Mouse (Mus musculus) forebrain, postnatal 0 days (tissue): ENCODE measurements around the gene Ift43. TPM values are rescaled to one million over a fixed set of nuclear protein-coding genes. Genes with fewer than 3 reads are reported as not detected.

Experiments
- ATAC-seq: fragments of 200-750 bp; cut with Nextera tagmentation; 2 replicates; pipeline ENCODE4 v1.8.0; 2017; ENCODE audit warnings: mild to moderate bottlenecking, moderate library complexity
- DNase-seq: peaks from one replicate; pipeline ENCODE4 v3.0.0-alpha.2; 2015
- H3K27ac ChIP-seq: fragments of 300-500 bp; sonication (generic); 2 replicates; pipeline ENCODE4 v1.5.1; 2014; ENCODE audit warnings: low read depth, mild to moderate bottlenecking, antibody characterized with exemption, low read length, moderate library complexity, mixed read lengths
- H3K27me3 ChIP-seq: fragments of 300-500 bp; sonication (generic); 2 replicates; pipeline ENCODE4 v1.6.1; 2014; ENCODE audit warnings: mild to moderate bottlenecking, low read length, mixed read lengths; ENCODE audit not compliant: insufficient read depth
- H3K36me3 ChIP-seq: fragments of 300-500 bp; sonication (generic); 2 replicates; pipeline ENCODE4 v1.6.1; 2014; ENCODE audit warnings: mild to moderate bottlenecking, moderate library complexity; ENCODE audit not compliant: insufficient read depth
- H3K4me1 ChIP-seq: fragments of 300-500 bp; sonication (generic); 2 replicates; pipeline ENCODE4 v1.6.1; 2014; ENCODE audit warnings: antibody characterized with exemption; ENCODE audit not compliant: insufficient read depth
- H3K4me2 ChIP-seq: fragments of 300-500 bp; sonication (generic); 2 replicates; pipeline ENCODE4 v1.6.1; 2014; ENCODE audit warnings: low read depth, mild to moderate bottlenecking, moderate library complexity
- H3K4me3 ChIP-seq: fragments of 300-500 bp; sonication (generic); 2 replicates; pipeline ENCODE4 v1.5.1; 2014; ENCODE audit warnings: low read depth, low read length, mixed read lengths
- H3K9ac ChIP-seq: fragments of 300-500 bp; sonication (generic); 2 replicates; pipeline ENCODE4 v1.6.1; 2014; ENCODE audit warnings: mild to moderate bottlenecking
- H3K9me3 ChIP-seq: fragments of 300-500 bp; sonication (generic); 2 replicates; pipeline ENCODE4 v1.6.1; 2016; ENCODE audit warnings: low read length
- CTCF ChIP-seq: sonication (generic); IDR thresholded peaks from 2 replicates; pipeline ENCODE4 v1.5.1; 2016; ENCODE audit warnings: antibody characterized with exemption, control low read depth, low read depth
- WGBS: fragments of 180-500 bp; shearing (Covaris S2); extraction: QIAGEN DNeasy Blood & Tissue Kit; methylation state at CpG from one replicate; pipeline ENCODE4 v1.1.7; 2014; 5-methylcytosine and 5-hydroxymethylcytosine counted together
- polyA plus RNA-seq: library from polyadenylated mRNA; unstranded; fragments of >200 nt; fragmentation: Nextera tagmentation; extraction: Ambion mirVana; gene quantifications from 2 replicates; pipeline ENCODE4 v1.2.1, GENCODE M21; 2015
- total RNA-seq: library from RNA; depleted of rRNA; stranded (reverse); fragments of >200 nt; gene quantifications from 2 replicates; pipeline ENCODE4 v1.2.3, GENCODE M21; 2014

The Ift43 gene
- total and polyA plus RNA-seq, 2 experiments from 2014 or later, result 12.9 to 35.3 TPM

DNA sequence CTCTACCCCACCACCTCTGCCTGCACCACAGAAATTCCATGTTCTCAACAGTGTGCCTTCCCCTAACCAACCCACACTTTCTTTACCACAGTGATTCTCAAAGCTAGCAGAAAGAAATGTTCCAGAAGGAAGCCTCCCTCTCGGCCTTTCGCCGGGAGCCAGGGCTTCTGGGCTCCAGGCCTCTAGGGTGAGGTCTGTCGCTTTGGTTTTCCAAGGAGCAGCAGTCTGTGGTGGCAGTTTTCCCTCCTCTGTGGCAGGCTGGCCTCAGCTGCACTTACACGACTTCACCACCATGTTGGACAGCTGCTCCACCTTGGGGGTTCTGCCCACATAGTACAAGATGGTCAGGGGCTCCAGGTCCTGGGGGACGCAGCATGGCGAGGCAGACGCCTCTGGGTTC, 24.8 kb upstream of the Ift43 start:
- H3K27ac ChIP-seq, result no peak overlapping the region
- no peaks in the 10 kb centered on the region for H3K27me3 ChIP-seq
- no peak for DNase-seq
- H3K4me2 ChIP-seq, result no peak overlapping the region
- no peaks in the 10 kb centered on the region for H3K9me3 ChIP-seq
- H3K4me3 ChIP-seq, result no peak overlapping the region
- ATAC-seq, result no peak
- no peaks in the 10 kb centered on the region for H3K4me1 ChIP-seq
- 86% methylated on average over 8 of the region's 8 CpGs for WGBS
- no peak for TF ChIP-seq CTCF
- H3K36me3 ChIP-seq, result no peaks in the 10 kb centered on the region; the same call in 1 of the 2 replicates
- H3K9ac ChIP-seq, result no peak overlapping the region

DNA sequence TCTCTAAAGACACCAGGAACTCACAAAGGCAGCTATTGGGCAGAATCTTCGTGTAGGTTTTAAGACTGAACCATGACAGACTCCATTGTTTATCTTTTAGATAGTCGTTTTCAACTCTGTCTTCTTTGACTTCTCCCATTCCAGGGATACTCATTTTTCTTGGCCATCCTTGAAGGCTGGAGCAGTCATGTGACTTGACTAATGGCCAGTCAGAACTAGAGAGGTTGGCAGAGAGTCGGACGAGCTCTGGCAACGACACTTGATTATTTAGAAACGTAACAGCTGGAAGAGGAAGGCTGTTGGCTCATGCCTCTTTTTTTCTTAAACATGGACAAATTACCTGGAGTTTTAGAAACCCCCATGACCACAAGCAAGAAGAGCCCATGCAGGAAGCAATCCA, 23.0 kb upstream of the Ift43 start:
- Histone ChIP-seq H3K9me3 (no peaks in the 10 kb centered on the region), H3K36me3 (no peaks in the 10 kb centered on the region; the same call in 1 of the 2 replicates), H3K4me3 (no peak overlapping the region), H3K27ac (no peak overlapping the region), H3K4me1 (no peaks in the 10 kb centered on the region), H3K9ac (no peak overlapping the region), H3K4me2 (no peak overlapping the region), H3K27me3 (no peaks in the 10 kb centered on the region)
- 80% methylated on average over 6 of the region's 6 CpGs for WGBS
- ATAC-seq (no peak), DNase-seq (no peak)
- TF ChIP-seq CTCF, result no peak

DNA sequence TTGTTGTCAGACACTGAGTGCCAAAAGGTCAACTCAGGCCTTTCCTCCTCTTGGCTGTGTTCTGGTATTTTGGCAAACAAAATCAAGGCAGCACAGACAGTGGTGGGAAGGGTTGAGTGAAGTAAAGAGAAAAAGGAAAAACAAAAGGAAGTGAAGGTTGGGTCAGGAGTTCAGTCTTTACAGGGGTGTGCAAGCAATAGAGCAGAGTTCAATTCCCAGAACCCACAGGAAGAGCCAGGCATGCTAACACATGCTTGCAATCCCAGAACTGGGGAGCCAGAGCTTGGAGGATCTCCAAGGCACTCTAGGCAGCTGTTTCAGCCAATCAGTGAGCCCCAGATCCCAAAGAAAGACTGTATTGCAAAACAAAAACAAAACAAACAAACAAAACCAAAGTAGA, 17.5 kb upstream of the Ift43 start:
- no peak for TF ChIP-seq CTCF

DNA sequence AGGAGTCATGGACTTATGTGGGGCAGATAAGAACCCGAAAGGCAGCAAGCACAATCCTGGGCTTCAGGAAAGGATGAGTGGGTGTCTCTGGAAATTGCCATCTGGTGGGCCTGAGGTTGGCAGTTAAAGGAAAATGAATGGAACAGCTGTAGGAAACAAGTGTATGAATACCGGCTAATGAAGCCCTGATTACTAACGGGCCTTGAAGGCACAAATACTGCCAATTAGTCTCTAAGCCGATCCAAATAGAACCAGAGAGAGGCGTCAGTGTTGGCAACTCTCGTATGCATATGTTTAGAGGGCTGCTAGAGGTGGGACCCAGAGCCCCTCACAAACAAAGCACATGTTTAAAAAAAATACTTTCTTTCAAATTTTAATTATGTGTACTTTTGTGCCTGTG, 10.9 kb upstream of the Ift43 start:
- H3K4me3 ChIP-seq, result no peak overlapping the region
- DNase-seq (peak; percentile 68), ATAC-seq (peak; percentile 88)
- no peaks in the 10 kb centered on the region for H3K9me3 ChIP-seq
- H3K36me3 ChIP-seq, result no peaks in the 10 kb centered on the region
- H3K4me2 ChIP-seq, result no peak overlapping the region
- H3K27ac ChIP-seq, result no peak overlapping the region
- 24% methylated on average over 6 of the region's 6 CpGs for WGBS
- no peak overlapping the region for H3K9ac ChIP-seq
- no peaks in the 10 kb centered on the region for H3K4me1 ChIP-seq
- TF ChIP-seq CTCF, result no peak
- H3K27me3 ChIP-seq, result no peaks in the 10 kb centered on the region

More for the DNA sequence above, 17.5 kb upstream of the Ift43 start:
- DNase-seq, result no peak
- Histone ChIP-seq H3K9me3 (no peaks in the 10 kb centered on the region), H3K36me3 (0 out of 2 replicates have a peak, but pooled peaks cover 3% of the 10 kb centered on the region), H3K4me2 (no peak overlapping the region), H3K4me3 (no peak overlapping the region), H3K9ac (no peak overlapping the region), H3K27me3 (no peaks in the 10 kb centered on the region), H3K4me1 (no peaks in the 10 kb centered on the region), H3K27ac (no peak overlapping the region)
- ATAC-seq, result no peak

DNA sequence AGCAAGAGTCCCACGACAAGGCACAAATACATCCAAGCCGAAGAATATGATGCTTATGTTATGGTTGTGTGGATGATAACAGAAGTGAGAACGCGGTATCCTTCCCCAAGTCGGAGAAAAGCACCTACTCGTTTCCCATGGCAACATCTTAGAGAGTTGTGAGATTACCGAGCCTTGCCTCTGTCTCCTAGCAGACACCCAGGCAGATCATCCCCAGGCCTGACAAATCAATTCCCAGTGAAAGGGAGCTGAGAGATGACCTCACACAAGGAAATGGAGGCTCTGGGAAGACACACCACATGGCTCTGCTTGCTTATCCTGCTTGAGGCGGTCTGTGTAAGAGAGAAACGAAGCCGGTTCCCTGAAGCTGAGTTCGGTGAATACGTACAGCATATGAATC, 7.7 kb upstream of the Ift43 start:
- no peak for TF ChIP-seq CTCF
- Histone ChIP-seq H3K4me2 (no peak overlapping the region), H3K27me3 (no peaks in the 10 kb centered on the region), H3K27ac (no peak overlapping the region), H3K4me3 (no peak overlapping the region), H3K9me3 (no peaks in the 10 kb centered on the region), H3K9ac (no peak overlapping the region), H3K4me1 (0 out of 2 replicates have a peak, but pooled peaks cover 5% of the 10 kb centered on the region), H3K36me3 (no peaks in the 10 kb centered on the region)
- 78% methylated on average over 12 of the region's 12 CpGs for WGBS
- DNase-seq (peak; percentile 49), ATAC-seq (peak; percentile 12; the same call in 1 of the 2 replicates)

DNA sequence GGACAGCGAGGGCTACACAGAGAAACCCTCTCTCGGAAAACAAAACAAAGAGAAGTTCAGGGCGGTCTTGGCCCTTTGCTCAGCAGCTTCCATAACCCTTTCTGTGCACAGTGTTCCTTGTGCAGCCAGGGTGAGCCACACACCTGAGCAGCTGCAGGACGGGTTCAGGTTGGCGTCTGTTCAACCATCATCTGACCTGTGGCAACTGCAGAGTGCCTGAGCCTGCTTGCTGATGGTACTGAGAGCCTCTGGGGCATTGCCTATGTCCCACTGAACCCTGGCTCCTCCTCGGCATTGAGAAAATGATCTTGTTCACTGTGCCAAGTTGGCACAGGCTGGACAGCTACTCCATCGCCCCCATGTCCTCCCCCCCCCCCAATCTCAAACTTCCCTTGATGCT, 7.0 kb upstream of the Ift43 start:
- ATAC-seq (no peak), DNase-seq (no peak)
- TF ChIP-seq CTCF, result no peak
- Histone ChIP-seq H3K9ac (no peak overlapping the region), H3K36me3 (no peaks in the 10 kb centered on the region), H3K9me3 (no peaks in the 10 kb centered on the region), H3K4me2 (no peak overlapping the region), H3K27me3 (no peaks in the 10 kb centered on the region), H3K4me1 (0 out of 2 replicates have a peak, but pooled peaks cover 5% of the 10 kb centered on the region), H3K27ac (no peak overlapping the region), H3K4me3 (no peak overlapping the region)
- WGBS, result 72% methylated on average over 7 of the region's 7 CpGs

DNA sequence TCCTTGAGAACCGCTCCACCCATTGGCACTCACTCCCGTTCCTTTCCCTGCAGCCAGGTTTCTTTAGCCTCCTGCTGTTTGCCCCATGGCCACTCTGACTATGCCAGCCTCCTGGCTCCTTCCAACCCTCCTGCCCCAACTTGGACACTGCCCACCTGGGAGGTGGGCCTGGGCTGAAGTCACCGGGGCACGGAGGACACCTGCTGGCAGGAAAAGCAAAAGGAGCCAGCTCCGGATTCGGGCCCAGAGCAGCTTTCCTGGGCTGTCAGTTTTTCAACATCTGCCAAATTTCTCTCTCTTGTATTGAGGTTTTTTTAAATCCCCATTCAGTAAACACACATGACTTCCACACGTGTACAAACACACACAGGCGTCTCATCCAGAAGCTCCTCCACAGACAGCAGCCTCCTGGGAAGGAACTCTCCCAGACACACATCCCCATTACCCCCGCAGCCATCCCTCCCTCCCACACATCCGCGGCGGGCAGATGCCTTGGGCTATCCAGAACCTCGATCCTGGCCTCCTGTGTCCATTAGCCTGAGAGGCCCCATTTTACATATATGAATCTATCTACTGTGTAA, 5.9 kb upstream of the Ift43 start:
- 0 out of 2 replicates have a peak overlapping the region, but pooled peaks have one; percentile 2 for H3K9ac ChIP-seq
- no peaks in the 10 kb centered on the region for H3K9me3 ChIP-seq
- no peak overlapping the region; the same call in 1 of the 2 replicates for H3K27ac ChIP-seq
- H3K4me3 ChIP-seq, result 0 out of 2 replicates have a peak overlapping the region, but pooled peaks have one; percentile 19
- H3K4me2 ChIP-seq, result peak overlapping the region; percentile 99
- TF ChIP-seq CTCF, result peak; percentile 50
- ATAC-seq, result no peak
- H3K4me1 ChIP-seq, result 0 out of 2 replicates have a peak, but pooled peaks cover 5% of the 10 kb centered on the region
- WGBS, result 8% methylated on average over 13 of the region's 13 CpGs
- no peaks in the 10 kb centered on the region for H3K36me3 ChIP-seq
- H3K27me3 ChIP-seq, result no peaks in the 10 kb centered on the region
- peak; percentile 35 for DNase-seq
